Mouse (Mus musculus): Measurements from ENCODE around the gene Cald1.

Cald1 gene

DNA sequence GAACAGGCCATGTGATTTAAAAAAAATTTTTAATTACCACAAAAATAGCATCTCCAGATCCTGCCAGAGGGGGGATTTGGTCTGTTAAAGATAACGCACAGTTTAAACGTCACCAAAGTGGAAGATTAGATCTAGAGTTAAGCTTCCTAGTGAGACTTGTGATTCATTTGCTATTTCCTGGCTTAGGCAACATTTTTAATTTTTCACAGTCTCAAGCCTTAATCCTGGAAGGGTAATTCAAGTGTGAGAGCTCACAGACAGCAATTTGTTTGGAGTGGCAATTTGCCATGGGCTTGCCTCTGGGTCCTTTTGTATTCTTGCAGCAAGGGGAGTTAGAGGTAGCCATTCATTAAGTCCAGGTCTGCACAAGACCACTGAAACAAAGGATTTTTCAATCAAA lies 40.4 kb downstream of the Cald1 start:
- Histone ChIP-seq H3K4me1 (replicated peaks; ENCODE audit: low read depth, low read length) (no peaks in the 10 kb centered on the region), H3K9me3 (ENCODE audit: low read length) (no peaks in the 10 kb centered on the region), H3K27me3 (ENCODE audit: insufficient read depth, low read length) (peaks cover 5% of the 10 kb centered on the region; the same call in 1 of the 2 replicates), H3K36me3 (ENCODE audit: insufficient read depth, low read length) (no peaks in the 10 kb centered on the region), H3K4me3 (replicated peaks; ENCODE audit: low read length) (no peak overlapping the region)
- no peak for TF ChIP-seq CTCF (conservative IDR thresholded peaks at IDR 0.05; ENCODE audit: low read length)
- no peak for TF ChIP-seq NANOG (IDR thresholded peaks at IDR 0.05; ENCODE audit: borderline replicate concordance, low read length)
- no peak for TF ChIP-seq POU5F1 (IDR thresholded peaks at IDR 0.05; ENCODE audit: borderline replicate concordance, low read length)

DNA sequence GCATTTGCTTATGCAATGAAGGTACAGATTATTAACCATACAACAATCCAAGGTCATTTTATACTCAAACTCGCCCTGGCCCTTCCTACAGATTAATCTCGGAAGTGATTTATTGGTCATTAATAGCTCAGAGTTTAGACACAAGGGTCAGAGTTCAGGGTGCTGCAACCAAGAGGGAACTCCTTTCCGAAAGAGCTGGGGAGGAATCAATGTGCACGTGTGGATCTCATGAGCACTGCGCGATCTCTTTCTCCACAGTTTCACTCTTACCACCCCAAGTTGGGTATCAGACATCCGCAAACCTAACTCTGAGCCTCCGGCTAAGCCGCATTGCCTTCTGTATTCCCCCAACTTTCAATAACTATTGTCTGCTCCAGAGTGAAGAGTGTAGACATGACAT lies 41.9 kb downstream of the Cald1 start:
- no peak for TF ChIP-seq NANOG (IDR thresholded peaks at IDR 0.05; ENCODE audit: borderline replicate concordance, low read length)
- TF ChIP-seq CTCF (conservative IDR thresholded peaks at IDR 0.05; ENCODE audit: low read length): no peak
- H3K36me3 ChIP-seq (ENCODE audit: insufficient read depth, low read length): no peaks in the 10 kb centered on the region
- no peaks in the 10 kb centered on the region for H3K4me1 ChIP-seq (replicated peaks; ENCODE audit: low read depth, low read length)
- H3K4me3 ChIP-seq (replicated peaks; ENCODE audit: low read length): no peak overlapping the region
- no peaks in the 10 kb centered on the region for H3K9me3 ChIP-seq (ENCODE audit: low read length)
- peaks cover 5% of the 10 kb centered on the region; the same call in 1 of the 2 replicates for H3K27me3 ChIP-seq (ENCODE audit: insufficient read depth, low read length)

GRCm38 (mm10) chr6:34641081-34641480 lies 42.8 kb downstream of the Cald1 start:
- Histone ChIP-seq H3K9me3 (ENCODE audit: low read length) (no peaks in the 10 kb centered on the region), H3K27me3 (ENCODE audit: insufficient read depth, low read length) (peaks cover 5% of the 10 kb centered on the region; the same call in 1 of the 2 replicates), H3K4me3 (replicated peaks; ENCODE audit: low read length) (no peak overlapping the region), H3K36me3 (ENCODE audit: insufficient read depth, low read length) (no peaks in the 10 kb centered on the region), H3K4me1 (replicated peaks; ENCODE audit: low read depth, low read length) (no peaks in the 10 kb centered on the region)
- TF ChIP-seq POU5F1 (IDR thresholded peaks at IDR 0.05; ENCODE audit: borderline replicate concordance, low read length) (no peak), CTCF (conservative IDR thresholded peaks at IDR 0.05; ENCODE audit: low read length) (no peak), NANOG (IDR thresholded peaks at IDR 0.05; ENCODE audit: borderline replicate concordance, low read length) (no peak)

DNA sequence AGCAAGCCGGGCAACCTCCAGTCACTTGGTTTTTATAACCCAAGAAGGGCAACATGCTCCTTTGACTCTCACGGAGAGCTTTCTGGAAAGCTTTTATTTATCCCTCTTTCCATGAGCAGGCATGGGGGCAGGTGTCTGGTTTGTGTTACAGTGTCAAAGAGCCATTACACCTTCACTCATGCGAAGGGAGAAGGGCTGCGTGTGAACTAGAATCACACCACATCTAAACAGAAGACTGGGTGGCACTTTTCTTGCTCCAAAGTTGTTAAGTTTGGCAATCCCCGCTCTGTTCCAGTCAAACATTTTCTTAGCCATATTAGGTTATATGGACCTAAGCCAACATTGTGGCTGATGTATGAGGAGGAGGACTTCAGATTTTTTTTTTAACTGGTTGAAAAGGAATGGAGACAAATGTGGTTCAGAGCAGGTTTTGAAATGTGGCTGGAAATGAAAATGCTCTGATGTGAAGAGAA lies 43.8 kb downstream of the Cald1 start:
- no peak overlapping the region for H3K4me3 ChIP-seq (replicated peaks; ENCODE audit: low read length)
- TF ChIP-seq POU5F1 (IDR thresholded peaks at IDR 0.05; ENCODE audit: borderline replicate concordance, low read length) (no peak), CTCF (conservative IDR thresholded peaks at IDR 0.05; ENCODE audit: low read length) (no peak), NANOG (IDR thresholded peaks at IDR 0.05; ENCODE audit: borderline replicate concordance, low read length) (no peak)
- H3K9me3 ChIP-seq (ENCODE audit: low read length): no peaks in the 10 kb centered on the region
- no peaks in the 10 kb centered on the region for H3K36me3 ChIP-seq (ENCODE audit: insufficient read depth, low read length)
- H3K27me3 ChIP-seq (ENCODE audit: insufficient read depth, low read length): peaks cover 5% of the 10 kb centered on the region; the same call in 1 of the 2 replicates
- no peaks in the 10 kb centered on the region for H3K4me1 ChIP-seq (replicated peaks; ENCODE audit: low read depth, low read length)

GRCm38 (mm10) chr6:34648017-34648787 lies 49.9 kb downstream of the Cald1 start:
- no peaks in the 10 kb centered on the region for H3K36me3 ChIP-seq (ENCODE audit: insufficient read depth, low read length)
- no peaks in the 10 kb centered on the region for H3K27me3 ChIP-seq (ENCODE audit: insufficient read depth, low read length)
- no peak overlapping the region for H3K4me3 ChIP-seq (replicated peaks; ENCODE audit: low read length)
- TF ChIP-seq NANOG (IDR thresholded peaks at IDR 0.05; ENCODE audit: borderline replicate concordance, low read length) (no peak), POU5F1 (IDR thresholded peaks at IDR 0.05; ENCODE audit: borderline replicate concordance, low read length) (no peak), CTCF (conservative IDR thresholded peaks at IDR 0.05; ENCODE audit: low read length) (no peak)
- H3K9me3 ChIP-seq (ENCODE audit: low read length): no peaks in the 10 kb centered on the region
- no peaks in the 10 kb centered on the region for H3K4me1 ChIP-seq (replicated peaks; ENCODE audit: low read depth, low read length)

- H3K9me3 ChIP-seq (ENCODE audit: low read length): no peaks in the 10 kb centered on the region
- TF ChIP-seq NANOG (IDR thresholded peaks at IDR 0.05; ENCODE audit: borderline replicate concordance, low read length): no peak
- no peak for TF ChIP-seq CTCF (conservative IDR thresholded peaks at IDR 0.05; ENCODE audit: low read length)
- no peak for TF ChIP-seq POU5F1 (IDR thresholded peaks at IDR 0.05; ENCODE audit: borderline replicate concordance, low read length)
- 0 out of 2 replicates have a peak, but pooled peaks cover 4% of the 10 kb centered on the region for H3K4me1 ChIP-seq (replicated peaks; ENCODE audit: low read depth, low read length)
- H3K27me3 ChIP-seq (ENCODE audit: insufficient read depth, low read length): no peaks in the 10 kb centered on the region
- no peaks in the 10 kb centered on the region for H3K36me3 ChIP-seq (ENCODE audit: insufficient read depth, low read length)
- no peak overlapping the region for H3K4me3 ChIP-seq (replicated peaks; ENCODE audit: low read length)
These were observed 53.0 kb downstream of the Cald1 start for GRCm38 (mm10) chr6:34651298-34651697.

DNA sequence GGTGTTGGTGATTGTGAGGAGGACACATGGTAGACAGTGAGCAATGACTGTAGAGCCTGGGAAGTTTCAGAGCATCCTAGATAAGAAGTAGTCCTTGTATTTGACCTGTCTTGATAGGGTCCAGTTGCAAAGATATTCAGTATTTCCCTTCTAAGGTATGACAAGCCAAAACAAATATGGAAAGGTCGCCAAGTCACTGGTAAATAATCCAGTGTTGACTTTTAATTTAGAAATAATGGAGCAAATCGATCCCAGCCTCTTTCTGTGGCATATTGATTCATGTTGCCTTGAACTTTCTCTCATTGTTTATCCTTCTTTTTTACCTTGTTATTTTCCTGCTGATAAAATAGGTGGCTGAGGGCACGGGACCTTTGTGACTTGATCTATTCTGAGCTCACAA lies 57.4 kb downstream of the Cald1 start:
- no peaks in the 10 kb centered on the region for H3K9me3 ChIP-seq (ENCODE audit: low read length)
- TF ChIP-seq CTCF (conservative IDR thresholded peaks at IDR 0.05; ENCODE audit: low read length) (no peak), POU5F1 (IDR thresholded peaks at IDR 0.05; ENCODE audit: borderline replicate concordance, low read length) (no peak), NANOG (IDR thresholded peaks at IDR 0.05; ENCODE audit: borderline replicate concordance, low read length) (no peak)
- no peaks in the 10 kb centered on the region; the same call in 1 of the 2 replicates for H3K27me3 ChIP-seq (ENCODE audit: insufficient read depth, low read length)
- H3K36me3 ChIP-seq (ENCODE audit: insufficient read depth, low read length): no peaks in the 10 kb centered on the region
- 0 out of 2 replicates have a peak, but pooled peaks cover 4% of the 10 kb centered on the region for H3K4me1 ChIP-seq (replicated peaks; ENCODE audit: low read depth, low read length)
- no peak overlapping the region for H3K4me3 ChIP-seq (replicated peaks; ENCODE audit: low read length)

- TF ChIP-seq POU5F1 (IDR thresholded peaks at IDR 0.05; ENCODE audit: borderline replicate concordance, low read length) (no peak), CTCF (conservative IDR thresholded peaks at IDR 0.05; ENCODE audit: low read length) (no peak), NANOG (IDR thresholded peaks at IDR 0.05; ENCODE audit: borderline replicate concordance, low read length) (no peak)
These were observed 60.5 kb downstream of the Cald1 start for GRCm38 (mm10) chr6:34658791-34659190.

More at GRCm38 (mm10) chr6:34658791-34659190, 60.5 kb downstream of the Cald1 start:
- Histone ChIP-seq H3K36me3 (ENCODE audit: insufficient read depth, low read length) (no peaks in the 10 kb centered on the region), H3K4me1 (replicated peaks; ENCODE audit: low read depth, low read length) (0 out of 2 replicates have a peak, but pooled peaks cover 7% of the 10 kb centered on the region), H3K27me3 (ENCODE audit: insufficient read depth, low read length) (no peaks in the 10 kb centered on the region; the same call in 1 of the 2 replicates), H3K4me3 (replicated peaks; ENCODE audit: low read length) (no peak overlapping the region), H3K9me3 (ENCODE audit: low read length) (no peaks in the 10 kb centered on the region; the same call in 1 of the 2 replicates)
